Mouse (Mus musculus): ENCODE results near the gene 2700081O15Rik. TPM values are rescaled to one million over a fixed set of nuclear protein-coding genes. Genes with fewer than 3 reads are reported as not detected.

Gene 2700081O15Rik
- polyA plus RNA-seq, 1 experiment from 2014 or later = 16.0 TPM

DNA sequence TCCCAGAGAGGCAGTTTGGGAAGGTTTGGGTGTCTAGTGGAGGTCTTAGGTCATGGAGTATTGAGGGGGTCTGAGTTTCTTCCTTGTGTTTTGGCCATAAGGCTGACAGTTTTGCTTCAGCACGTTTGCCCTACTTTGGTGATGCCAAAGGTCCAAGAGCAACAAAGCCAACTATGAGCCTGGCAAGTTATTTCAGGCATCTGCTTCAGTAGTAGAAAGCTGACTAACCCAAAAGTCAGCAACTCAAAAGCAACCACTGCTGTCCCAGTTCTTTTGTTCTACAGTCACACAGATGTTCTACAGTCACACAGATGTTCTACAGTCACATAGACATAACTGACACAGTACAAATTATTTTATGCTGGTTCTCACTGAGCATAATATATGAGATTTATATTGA, 28.2 kb downstream of the 2700081O15Rik start:
- H3K27me3 ChIP-seq (replicated peaks) = no peaks in the 10 kb centered on the region
- 81% methylated on average over 1 of the region's 1 CpGs for WGBS
- ATAC-seq (ENCODE audit: low FRiP score) = no peak

DNA sequence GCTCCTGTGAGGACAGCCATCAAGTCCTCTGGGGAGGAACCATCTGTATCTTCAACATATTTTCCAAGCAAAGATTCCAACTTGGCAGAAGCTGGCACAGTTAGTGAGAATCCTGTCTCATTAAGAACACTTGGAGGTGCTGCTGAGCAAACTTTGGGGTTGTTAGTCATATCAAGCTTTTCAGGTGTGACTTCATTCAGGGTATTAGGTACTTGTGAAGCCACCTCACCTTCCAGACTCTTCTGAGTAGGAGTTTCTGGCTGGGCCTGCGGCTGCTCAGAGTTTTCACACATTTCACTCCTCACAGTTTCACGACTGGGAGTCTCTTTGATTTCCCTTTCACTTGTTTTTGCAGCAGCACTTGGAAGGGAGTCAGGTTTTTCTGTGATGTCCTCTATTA, 39.4 kb downstream of the 2700081O15Rik start:
- Histone ChIP-seq H3K9me3 (replicated peaks) (no peaks in the 10 kb centered on the region), H3K4me3 (replicated peaks) (no peak overlapping the region), H3K27me3 (replicated peaks) (no peaks in the 10 kb centered on the region), H3K27ac (replicated peaks) (no peak overlapping the region), H3K9ac (replicated peaks) (no peak overlapping the region), H3K4me2 (no peak overlapping the region), H3K4me1 (peaks cover 22% of the 10 kb centered on the region), H3K36me3 (peaks cover 4% of the 10 kb centered on the region; the same call in 1 of the 2 replicates)
- WGBS = 85% methylated on average over 2 of the region's 2 CpGs
- ATAC-seq (ENCODE audit: low FRiP score) = no peak

More for the DNA sequence above, 28.2 kb downstream of the 2700081O15Rik start:
- H3K4me3 ChIP-seq (replicated peaks) = no peak overlapping the region
- H3K9ac ChIP-seq (replicated peaks) = no peak overlapping the region
- H3K4me2 ChIP-seq = no peak overlapping the region
- H3K27ac ChIP-seq (replicated peaks) = no peak overlapping the region
- H3K4me1 ChIP-seq = peaks cover 10% of the 10 kb centered on the region
- no peaks in the 10 kb centered on the region for H3K9me3 ChIP-seq (replicated peaks)
- peaks cover 6% of the 10 kb centered on the region for H3K36me3 ChIP-seq

DNA sequence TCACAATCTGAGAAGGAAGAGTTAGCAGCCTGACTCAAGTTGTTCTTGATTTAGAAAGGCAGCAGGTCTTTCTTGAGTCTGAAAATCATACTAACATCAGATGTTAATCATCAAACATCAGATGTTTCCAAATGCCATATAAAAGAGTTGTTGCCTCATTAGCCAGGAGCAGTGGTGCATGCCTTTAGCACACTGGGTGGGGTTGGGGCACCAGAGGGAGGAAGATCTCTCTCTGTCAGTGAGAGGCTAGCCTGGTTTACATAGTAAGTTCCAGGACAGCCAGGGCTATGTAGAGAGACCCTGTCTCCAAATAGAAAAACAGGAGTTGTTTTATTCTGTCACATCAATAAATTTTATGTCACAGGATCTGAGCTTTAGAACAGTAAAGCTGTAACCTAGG, 41.5 kb downstream of the 2700081O15Rik start:
- no peak overlapping the region for H3K27ac ChIP-seq (replicated peaks)
- no peak for ATAC-seq (ENCODE audit: low FRiP score)
- H3K4me1 ChIP-seq = peaks cover 22% of the 10 kb centered on the region
- H3K9me3 ChIP-seq (replicated peaks) = no peaks in the 10 kb centered on the region
- H3K4me2 ChIP-seq = no peak overlapping the region
- peaks cover 7% of the 10 kb centered on the region; the same call in 1 of the 2 replicates for H3K36me3 ChIP-seq
- H3K27me3 ChIP-seq (replicated peaks) = no peaks in the 10 kb centered on the region
- no peak overlapping the region for H3K4me3 ChIP-seq (replicated peaks)
- no peak overlapping the region for H3K9ac ChIP-seq (replicated peaks)

DNA sequence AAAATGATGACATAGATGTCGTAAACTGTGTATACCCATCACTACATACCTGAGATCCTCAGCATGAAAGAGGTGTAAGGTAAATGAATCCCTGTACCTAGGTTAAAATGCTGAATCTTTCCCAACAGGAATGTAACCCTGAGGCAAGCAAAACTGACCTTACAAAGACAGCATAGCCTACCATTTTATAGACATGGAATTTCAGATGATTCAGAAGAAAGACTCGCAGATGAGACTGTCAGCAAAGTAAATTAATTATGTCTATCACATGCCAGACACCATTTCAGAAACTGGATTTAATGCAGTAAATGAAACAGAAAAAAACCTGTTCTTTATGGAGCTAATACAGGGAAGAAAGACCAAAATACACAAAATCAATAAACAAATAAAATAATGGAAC, 41.9 kb downstream of the 2700081O15Rik start:
- ATAC-seq (ENCODE audit: low FRiP score) = no peak
- Histone ChIP-seq H3K9me3 (replicated peaks) (no peaks in the 10 kb centered on the region), H3K36me3 (peaks cover 7% of the 10 kb centered on the region; the same call in 1 of the 2 replicates), H3K4me1 (peaks cover 22% of the 10 kb centered on the region), H3K27ac (replicated peaks) (no peak overlapping the region), H3K9ac (replicated peaks) (no peak overlapping the region), H3K4me2 (no peak overlapping the region), H3K27me3 (replicated peaks) (no peaks in the 10 kb centered on the region), H3K4me3 (replicated peaks) (no peak overlapping the region)
- WGBS = 78% methylated on average over 2 of the region's 2 CpGs

DNA sequence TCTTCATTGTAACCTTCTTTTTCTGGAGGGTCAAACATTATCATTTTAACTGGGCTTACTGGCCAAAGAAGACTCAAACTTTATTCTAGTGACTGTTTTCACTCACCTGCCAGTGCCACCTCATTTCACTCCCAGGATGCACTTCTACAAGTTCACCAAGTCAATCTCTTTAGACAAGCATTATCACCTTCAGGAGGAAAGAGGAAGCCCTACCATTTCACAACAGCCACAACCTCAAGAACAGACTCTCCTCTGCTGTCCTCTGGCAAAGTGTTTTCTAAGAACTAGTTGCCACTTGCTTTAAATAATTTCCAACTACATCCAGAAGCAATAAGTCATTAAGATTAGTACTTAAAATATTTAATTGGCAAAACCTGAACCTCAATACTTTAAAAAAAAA, 50.5 kb downstream of the 2700081O15Rik start:
- no peaks in the 10 kb centered on the region for H3K27me3 ChIP-seq (replicated peaks)
- no peak overlapping the region for H3K27ac ChIP-seq (replicated peaks)
- H3K4me2 ChIP-seq = no peak overlapping the region
- H3K9me3 ChIP-seq (replicated peaks) = no peaks in the 10 kb centered on the region
- no peak overlapping the region for H3K9ac ChIP-seq (replicated peaks)
- peaks cover 3% of the 10 kb centered on the region; the same call in 1 of the 2 replicates for H3K36me3 ChIP-seq
- H3K4me1 ChIP-seq = no peaks in the 10 kb centered on the region
- H3K4me3 ChIP-seq (replicated peaks) = no peak overlapping the region
- no peak for ATAC-seq (ENCODE audit: low FRiP score)

DNA sequence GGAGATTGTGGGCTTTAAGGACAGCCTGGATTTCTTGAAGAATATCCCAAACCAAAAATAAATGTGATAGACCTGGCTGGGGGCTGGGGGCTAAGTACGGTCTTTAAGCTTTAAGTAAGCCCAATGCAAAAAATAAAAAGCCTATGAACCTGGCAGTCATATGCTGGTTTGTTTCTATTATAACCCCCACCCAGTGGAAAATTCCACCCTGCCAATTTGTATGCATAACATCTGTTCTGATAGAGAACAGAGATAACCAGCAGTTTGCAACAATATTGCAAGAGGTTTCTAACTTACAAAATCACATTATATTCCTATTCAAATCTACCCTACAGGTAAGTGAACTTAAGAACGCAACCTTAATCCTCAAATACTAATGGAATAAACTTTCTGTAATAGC, 53.2 kb downstream of the 2700081O15Rik start:
- no peak for ATAC-seq (ENCODE audit: low FRiP score)
- H3K27me3 ChIP-seq (replicated peaks) = no peaks in the 10 kb centered on the region
- no peak overlapping the region for H3K4me3 ChIP-seq (replicated peaks)
- H3K27ac ChIP-seq (replicated peaks) = no peak overlapping the region
- no peaks in the 10 kb centered on the region for H3K9me3 ChIP-seq (replicated peaks)
- WGBS = 95% methylated on average over 2 of the region's 2 CpGs
- peaks cover 7% of the 10 kb centered on the region for H3K36me3 ChIP-seq
- no peak overlapping the region for H3K9ac ChIP-seq (replicated peaks)
- H3K4me1 ChIP-seq = no peaks in the 10 kb centered on the region; the same call in 1 of the 2 replicates
- no peak overlapping the region for H3K4me2 ChIP-seq

Small RNA genes within 50 kb of the gene (microRNA-seq; reads per million reads assigned to microRNA genes)
- 3.1 reads per million, percentile 11 among the genes with 10 or more reads in this experiment for gene Mir6991

Other genes with a start within 250 kb of the 2700081O15Rik start
- 226 and 235 TPM in 2 replicates for gene Otub1, start 211.3 kb upstream of the 2700081O15Rik start, polyA plus RNA-seq (2015; fragmentation: Nextera tagmentation; extraction: Ambion mirVana)
- gene Cox8a, start 200.0 kb upstream of the 2700081O15Rik start, polyA plus RNA-seq (2015; fragmentation: Nextera tagmentation; extraction: Ambion mirVana) = 1,209 and 1,254 TPM in 2 replicates
- 59.6 and 61.3 TPM in 2 replicates for gene Naa40, start 176.4 kb upstream of the 2700081O15Rik start, polyA plus RNA-seq (2015; fragmentation: Nextera tagmentation; extraction: Ambion mirVana)
- gene Rcor2, start 150.3 kb upstream of the 2700081O15Rik start, polyA plus RNA-seq (2015; fragmentation: Nextera tagmentation; extraction: Ambion mirVana) = 14.8 and 15.3 TPM in 2 replicates
- gene Mark2, start 75.8 kb upstream of the 2700081O15Rik start, polyA plus RNA-seq (2015; fragmentation: Nextera tagmentation; extraction: Ambion mirVana) = 47.4 and 51.9 TPM in 2 replicates
- 25.3 and 30.9 TPM in 2 replicates for gene Spindoc, start 34.6 kb upstream of the 2700081O15Rik start, polyA plus RNA-seq (2015; fragmentation: Nextera tagmentation; extraction: Ambion mirVana)
- 588 and 670 TPM in 2 replicates for gene Rtn3, start 65.7 kb downstream of the 2700081O15Rik start, polyA plus RNA-seq (2015; fragmentation: Nextera tagmentation; extraction: Ambion mirVana)
- gene Atl3, start 76.4 kb downstream of the 2700081O15Rik start, polyA plus RNA-seq (2015; fragmentation: Nextera tagmentation; extraction: Ambion mirVana) = 7.0 and 7.6 TPM in 2 replicates
- gene Pla2g16, start 139.8 kb downstream of the 2700081O15Rik start, polyA plus RNA-seq (2015; fragmentation: Nextera tagmentation; extraction: Ambion mirVana) = 4.7 and 6.9 TPM in 2 replicates
- gene Lgals12, start 189.6 kb downstream of the 2700081O15Rik start, polyA plus RNA-seq (2015; fragmentation: Nextera tagmentation; extraction: Ambion mirVana) = 0.15 and 0.26 TPM in 2 replicates
- not detected in 2 replicates for gene Hrasls5, start 194.9 kb downstream of the 2700081O15Rik start, polyA plus RNA-seq (2015; fragmentation: Nextera tagmentation; extraction: Ambion mirVana)

All from neural tube, embryonic 15.5 days (tissue).